Mouse (Mus musculus): ENCODE measurements around the gene Znrf1. TPM values are rescaled to one million over a fixed set of nuclear protein-coding genes. Genes with fewer than 3 reads are reported as not detected.

Znrf1 gene
- polyA plus RNA-seq, 1 experiment from 2014 or later, result 37.4 TPM

Other genes starting within 250 kb of the Znrf1 start
- gene Rfwd3, start 235.9 kb upstream of the Znrf1 start, polyA plus RNA-seq (2014; fragmentation: Nextera tagmentation; extraction: Ambion mirVana), result 36.7 and 75.0 TPM in 2 replicates
- gene Mlkl, start 197.9 kb upstream of the Znrf1 start, polyA plus RNA-seq (2014; fragmentation: Nextera tagmentation; extraction: Ambion mirVana), result 0.76 and 1.7 TPM in 2 replicates
- 0.84 and 0.90 TPM in 2 replicates for gene Fa2h, start 142.3 kb upstream of the Znrf1 start, polyA plus RNA-seq (2014; fragmentation: Nextera tagmentation; extraction: Ambion mirVana)
- gene Wdr59, start 14.0 kb upstream of the Znrf1 start, polyA plus RNA-seq (2014; fragmentation: Nextera tagmentation; extraction: Ambion mirVana), result 4.8 and 6.2 TPM in 2 replicates
- 0.53 and 0.99 TPM in 2 replicates for gene Ldhd, start 94.3 kb downstream of the Znrf1 start, polyA plus RNA-seq (2014; fragmentation: Nextera tagmentation; extraction: Ambion mirVana)
- 23.3 and 24.8 TPM in 2 replicates for gene Zfp1, start 107.3 kb downstream of the Znrf1 start, polyA plus RNA-seq (2014; fragmentation: Nextera tagmentation; extraction: Ambion mirVana)
- not detected in 2 replicates for gene Ctrb1, start 154.9 kb downstream of the Znrf1 start, polyA plus RNA-seq (2014; fragmentation: Nextera tagmentation; extraction: Ambion mirVana)
- gene Bcar1, start 207.7 kb downstream of the Znrf1 start, polyA plus RNA-seq (2014; fragmentation: Nextera tagmentation; extraction: Ambion mirVana), result 39.1 and 55.6 TPM in 2 replicates